Comparison of ENCODE assay signal across 23 mouse cellular contexts in the genomic region with DNA sequence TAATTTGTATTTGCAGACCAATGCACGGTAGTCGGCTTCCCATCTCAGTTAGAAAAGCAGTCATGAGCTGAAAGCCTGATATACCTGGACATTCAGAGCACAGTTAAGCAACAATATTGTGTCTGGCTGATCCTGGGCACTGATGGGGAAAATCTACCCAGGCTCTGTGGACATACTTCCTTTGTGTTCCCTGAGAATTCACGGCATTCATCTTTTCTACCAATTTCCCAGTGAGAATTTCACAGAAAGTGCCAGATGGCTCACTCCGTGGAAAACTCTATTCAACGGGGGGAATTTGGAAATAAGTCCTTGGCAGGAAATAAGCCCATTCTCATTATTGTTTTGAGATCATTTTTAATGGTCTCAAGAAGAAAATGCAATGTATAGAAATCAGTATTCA.
DNase-seq lines count a peak whose midpoint lies in the region; ATAC-seq and TF ChIP-seq lines count a peak whose summit lies in the region.
"Had no signal": no experiment of that assay in that cellular context is flagged by ENCODE, and none has a peak within 500 bp of the region (broad histone marks: within the 10 kb centered on the region; RNA-seq: fewer than 3 reads in every experiment).

No protein-coding gene starts in this region.

- H3K4me2 ChIP-seq in forebrain, postnatal 0 days (ENCODE audit: low read depth) = no peak overlapping the region
- H3K4me2 ChIP-seq: embryonic facial prominence, embryonic 15.5 days; heart, embryonic 13.5 days; hindbrain, embryonic 12.5 days had no signal

- no peak overlapping the region for H3K27ac ChIP-seq in forebrain, postnatal 0 days (ENCODE audit: low read depth, low read length)
- H3K27ac ChIP-seq: embryonic facial prominence, embryonic 15.5 days; gastrocnemius, adult 2 months; heart, embryonic 13.5 days; hindbrain, embryonic 12.5 days had no signal

- peak; percentile 5 to 7 for DNase-seq in cerebellum, postnatal 25 days
- no peak for DNase-seq in cerebellum, adult 11 months
- DNase-seq in heart, adult 11 months = peak; percentile 66
- no peak for DNase-seq in heart, postnatal 36 days
- DNase-seq in Muller cell, postnatal 12 days (ENCODE audit: inconsistent ontology term) = peak; percentile 83
- peak; percentile 7 for DNase-seq in forebrain, postnatal 0 days
- DNase-seq: adrenal gland, adult 8-10 months; adrenal gland, postnatal 36 days; cerebellum, adult 18-20 months; cerebellum, adult 9-11 months; embryo, embryonic 11 days; gastrocnemius, adult 2 months; gastrocnemius, postnatal 25 days; heart, postnatal 4 days had no signal

- H3K9me3 ChIP-seq in forebrain, postnatal 0 days (ENCODE audit: low read length) = no peaks in the 10 kb centered on the region
- H3K9me3 ChIP-seq: embryonic facial prominence, embryonic 15.5 days; heart, embryonic 13.5 days; hindbrain, embryonic 12.5 days had no signal

- no peak overlapping the region for H3K4me3 ChIP-seq in forebrain, postnatal 0 days (ENCODE audit: low read depth, low read length)
- H3K4me3 ChIP-seq: embryonic facial prominence, embryonic 15.5 days; erythroblast, embryonic 14.5 days; gastrocnemius, adult 2 months; heart, embryonic 13.5 days; hindbrain, embryonic 12.5 days had no signal

- no peaks in the 10 kb centered on the region for H3K4me1 ChIP-seq in forebrain, postnatal 0 days (ENCODE audit: insufficient read depth)
- H3K4me1 ChIP-seq: embryonic facial prominence, embryonic 15.5 days; heart, embryonic 13.5 days; hindbrain, embryonic 12.5 days had no signal

- intact Hi-C loops in heart, postnatal 36 days (cut with DNase I) = no loop called here

- no peaks in the 10 kb centered on the region for H3K27me3 ChIP-seq in forebrain, postnatal 0 days (ENCODE audit: insufficient read depth, low read length)
- H3K27me3 ChIP-seq: CH12.LX; embryonic facial prominence, embryonic 15.5 days; heart, embryonic 13.5 days; hindbrain, embryonic 12.5 days had no signal

- no peak for ATAC-seq in forebrain, postnatal 0 days
- no peak for ATAC-seq in activated CD4-positive, CD25-positive, alpha-beta regulatory T cell, adult 4 months
- ATAC-seq: hindbrain, embryonic 16.5 days; inflammation-experienced regulatory T-cells, adult 6 months; intestine, postnatal 0 days had no signal

- no peaks in the 10 kb centered on the region for H3K36me3 ChIP-seq in forebrain, postnatal 0 days (ENCODE audit: insufficient read depth)
- H3K36me3 ChIP-seq: embryonic facial prominence, embryonic 15.5 days; heart, embryonic 13.5 days; hindbrain, embryonic 12.5 days had no signal

- H3K9ac ChIP-seq in forebrain, postnatal 0 days = no peak overlapping the region
- H3K9ac ChIP-seq: embryonic facial prominence, embryonic 15.5 days; heart, embryonic 13.5 days; hindbrain, embryonic 12.5 days had no signal

- TF ChIP-seq CTCF in forebrain, postnatal 0 days (IDR thresholded peaks at IDR 0.05; ENCODE audit: low read depth) = no peak

- WGBS in forebrain, postnatal 0 days = 45% methylated on average over 5 of the region's 5 CpGs

Comparison
In these comparisons a context has a peak if more than half of its experiments do, and no peak if none do; other contexts are left out.
1. DNase-seq: peak in cerebellum, postnatal 25 days (2 of 2), heart, adult 11 months (single experiment), Muller cell, postnatal 12 days (single experiment) and forebrain, postnatal 0 days (single experiment); none in cerebellum, adult 11 months (single experiment) and heart, postnatal 36 days (0 of 2).